Mouse (Mus musculus) retina, embryonic 14.5 days (tissue): ENCODE measurements around the gene Sapcd1.

Experiments used
- DNase-seq: peaks from one replicate; pipeline ENCODE4 v3.0.0-alpha.2; 2015; ENCODE audit warnings: low spot score

Gene Sapcd1

DNA sequence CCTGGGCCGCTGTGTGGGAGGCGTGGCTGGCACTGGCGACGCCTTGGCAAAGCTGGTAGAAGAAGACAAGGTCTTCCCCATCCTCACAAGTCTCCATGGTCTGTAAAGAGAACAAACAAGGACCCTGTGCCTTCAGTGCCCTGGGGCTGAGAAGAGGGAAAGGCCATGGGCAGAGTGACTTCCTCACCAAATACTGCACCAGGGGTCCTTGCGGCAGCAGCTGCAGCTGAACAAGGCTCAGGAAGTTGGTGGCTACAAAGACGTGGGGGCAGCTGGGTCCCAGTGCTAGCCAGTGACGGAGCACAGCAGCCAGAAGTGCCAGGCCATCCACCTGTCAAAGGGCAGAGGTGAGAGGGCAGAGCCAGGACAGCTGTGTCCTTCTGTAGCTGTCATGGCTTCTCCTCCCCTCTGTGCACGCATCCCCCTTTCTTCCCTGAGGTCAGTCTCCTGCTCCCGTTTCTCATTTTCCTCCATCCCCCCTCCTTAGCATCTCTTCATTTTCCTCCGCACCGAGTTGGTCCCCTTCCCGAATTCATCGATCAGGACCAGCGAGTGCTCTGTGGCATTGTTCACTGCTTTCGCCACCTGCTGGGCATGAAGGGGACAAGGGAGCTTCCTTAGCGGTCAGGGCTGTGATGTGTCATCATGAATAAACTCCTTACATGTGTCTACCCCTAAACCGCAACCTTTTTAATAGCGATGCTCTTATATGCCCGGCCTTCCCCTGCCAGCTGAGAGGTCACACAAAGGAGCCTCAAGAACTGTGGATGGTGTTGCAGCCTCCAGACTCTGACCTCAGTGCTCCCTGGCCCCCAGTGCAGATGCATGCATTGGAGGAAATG, 2.1 kb upstream of the Sapcd1 start:
- peak; percentile 67 for DNase-seq

DNA sequence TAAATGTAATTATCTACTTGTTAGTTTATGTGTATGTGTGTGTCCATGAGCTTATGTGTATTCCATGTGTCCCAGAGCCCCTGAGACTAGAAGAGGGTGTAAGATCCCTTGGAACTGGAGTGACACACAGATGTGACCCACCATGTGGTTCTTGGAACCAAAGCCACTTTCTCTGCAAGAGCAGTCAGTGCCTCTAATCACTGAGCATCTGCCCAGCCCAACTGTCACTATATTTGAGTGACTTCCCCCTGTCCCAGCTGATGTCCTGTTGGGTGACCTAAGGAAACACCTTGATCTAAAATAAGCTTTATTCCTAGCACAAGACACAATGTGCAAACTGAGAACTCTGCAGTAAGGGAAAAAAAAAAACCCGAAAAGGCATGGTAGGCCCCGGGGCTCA, 499 bp upstream of the Sapcd1 start:
- no peak for DNase-seq

DNA sequence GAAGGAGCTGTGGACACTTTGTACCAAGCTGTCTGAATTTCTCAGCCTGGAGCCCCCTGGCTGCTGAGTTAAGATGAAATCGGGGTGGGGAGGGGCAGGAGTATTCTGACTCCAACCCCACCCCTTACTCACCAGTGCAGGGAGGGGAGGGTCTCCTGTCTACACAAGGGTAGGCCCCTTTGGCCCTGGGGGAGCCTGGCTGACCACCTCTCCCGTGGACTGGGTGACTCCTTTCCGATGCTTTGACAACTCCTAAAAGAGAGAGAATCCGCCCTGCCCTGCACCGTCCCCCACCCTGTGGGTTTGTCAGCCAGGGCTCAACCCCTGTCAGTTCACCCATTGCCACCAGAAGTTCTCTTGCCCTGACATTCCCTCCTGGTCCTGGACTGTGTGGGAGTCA, 1.6 kb downstream of the Sapcd1 start:
- DNase-seq, result no peak

DNA sequence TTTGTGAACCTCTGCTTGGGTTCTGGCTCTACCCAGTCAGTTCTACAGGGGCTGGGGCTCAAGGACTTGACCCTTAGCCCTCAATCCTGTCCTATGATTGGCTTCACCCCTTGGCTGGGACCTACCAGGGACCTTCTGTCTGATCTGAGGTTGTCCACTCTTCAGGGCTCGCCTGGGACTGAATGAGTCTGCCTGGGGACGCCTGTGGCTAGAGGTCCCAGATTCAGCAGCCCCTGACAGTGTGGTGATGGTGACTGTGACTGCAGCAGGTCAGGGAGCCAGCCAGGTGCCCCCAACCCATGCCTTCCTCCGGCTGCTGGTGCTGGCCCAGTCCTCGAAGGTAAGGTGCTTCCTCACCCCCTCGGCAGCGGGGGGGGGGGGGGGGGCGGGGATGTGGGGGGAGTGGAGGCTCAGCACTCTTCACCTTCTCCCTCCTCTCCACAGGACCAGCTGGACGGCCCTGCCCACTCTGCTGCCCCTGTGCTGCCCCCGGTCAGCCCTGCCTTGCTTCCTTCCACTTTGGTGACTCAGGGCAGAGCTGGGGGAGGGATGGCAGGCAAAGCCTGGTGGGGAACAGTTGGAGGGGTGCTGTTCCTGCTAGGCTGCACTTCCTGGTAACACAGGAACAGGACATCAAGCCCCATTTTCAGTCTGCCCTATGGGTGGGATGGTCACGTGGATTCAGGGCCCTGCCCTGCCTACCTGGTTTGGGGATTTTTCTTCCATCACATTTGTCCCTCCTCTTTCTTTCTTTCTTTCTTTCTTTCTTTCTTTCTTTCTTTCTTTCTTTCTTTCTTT, 2.9 kb downstream of the Sapcd1 start:
- DNase-seq, result no peak

DNA sequence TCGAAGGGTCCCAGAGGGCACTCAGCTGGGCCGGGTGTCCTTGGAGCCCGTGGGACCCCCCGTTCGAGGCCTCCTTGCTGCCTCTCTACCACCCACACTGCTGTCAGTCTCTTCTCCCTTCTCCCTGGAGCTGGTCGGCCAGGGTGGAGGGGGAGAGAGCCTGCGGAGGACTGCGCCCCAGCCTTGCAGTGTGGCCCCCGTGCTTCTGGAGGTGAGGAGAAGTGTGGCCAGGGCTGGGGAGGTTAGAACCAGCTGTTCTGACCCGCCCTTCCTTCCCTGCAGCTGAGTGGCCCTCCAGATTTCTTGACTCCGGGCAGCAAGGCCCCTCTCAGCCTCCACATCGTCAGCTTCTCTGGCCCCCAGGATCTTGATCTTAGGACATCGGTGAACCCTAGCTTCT, 3.6 kb downstream of the Sapcd1 start:
- no peak for DNase-seq

DNA sequence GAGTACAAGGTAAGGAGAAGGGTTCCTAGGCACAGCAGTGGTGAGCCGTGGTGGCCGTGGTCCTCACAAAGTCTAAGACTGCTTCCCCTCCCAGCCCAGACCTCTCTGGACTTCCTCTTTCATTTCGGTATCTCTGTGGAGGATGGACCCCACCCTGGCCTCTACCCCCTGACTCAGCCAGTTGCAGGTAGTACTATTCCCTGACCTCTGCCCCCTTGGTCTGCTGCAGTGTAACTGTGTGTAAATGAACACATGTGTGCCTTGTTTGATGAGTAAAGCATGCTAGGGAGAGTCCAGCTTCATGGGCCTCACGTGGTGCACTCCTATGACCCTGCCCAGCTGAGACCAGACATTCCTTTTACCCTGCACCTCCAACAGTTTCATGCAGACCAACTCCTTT, 4.1 kb downstream of the Sapcd1 start:
- no peak for DNase-seq

DNA sequence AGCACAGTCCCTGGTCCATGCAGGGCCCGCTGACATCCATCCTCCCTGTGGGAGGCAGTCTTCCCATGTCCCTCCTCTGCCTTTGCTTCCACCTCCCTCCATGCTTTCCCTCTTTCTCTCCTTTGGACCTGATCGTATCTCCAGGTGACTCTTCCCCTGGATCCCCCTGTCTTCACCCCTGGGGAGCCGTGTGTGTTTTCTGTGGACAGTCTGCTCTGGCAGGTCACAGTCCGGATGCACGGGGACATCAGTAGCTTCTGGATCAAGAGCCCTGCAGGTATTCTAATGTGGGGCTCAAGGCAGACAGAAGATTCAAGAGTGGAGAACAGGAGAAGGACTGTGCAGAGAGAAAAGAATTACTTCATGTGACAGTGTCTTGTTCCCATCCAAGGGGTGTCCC, 4.6 kb downstream of the Sapcd1 start:
- no peak for DNase-seq

DNA sequence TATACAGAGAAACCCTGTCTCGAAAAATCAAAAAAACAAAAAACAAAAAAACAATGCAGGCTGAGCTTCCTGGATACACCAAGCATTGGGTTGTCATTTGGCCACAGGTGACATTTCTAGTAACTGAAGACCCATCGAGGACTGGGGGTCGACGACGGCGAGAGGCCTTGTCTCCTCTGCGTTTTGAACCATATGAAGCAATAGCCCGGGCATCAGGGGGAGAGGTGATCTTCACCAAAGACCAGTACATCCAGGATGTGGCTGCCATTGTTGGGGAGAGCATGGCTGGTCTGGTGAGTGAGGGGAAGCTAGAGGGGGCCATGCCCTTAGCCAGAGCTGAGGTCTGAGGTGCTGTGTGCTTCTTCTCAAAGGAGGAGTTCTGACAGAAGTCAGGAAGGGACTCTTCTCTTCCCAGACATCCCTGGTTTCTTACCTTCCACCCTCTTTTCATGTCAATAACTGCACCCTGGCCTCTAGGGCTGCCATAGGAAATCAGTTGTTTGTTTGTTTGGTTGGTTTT, 5.2 kb downstream of the Sapcd1 start:
- no peak for DNase-seq

DNA sequence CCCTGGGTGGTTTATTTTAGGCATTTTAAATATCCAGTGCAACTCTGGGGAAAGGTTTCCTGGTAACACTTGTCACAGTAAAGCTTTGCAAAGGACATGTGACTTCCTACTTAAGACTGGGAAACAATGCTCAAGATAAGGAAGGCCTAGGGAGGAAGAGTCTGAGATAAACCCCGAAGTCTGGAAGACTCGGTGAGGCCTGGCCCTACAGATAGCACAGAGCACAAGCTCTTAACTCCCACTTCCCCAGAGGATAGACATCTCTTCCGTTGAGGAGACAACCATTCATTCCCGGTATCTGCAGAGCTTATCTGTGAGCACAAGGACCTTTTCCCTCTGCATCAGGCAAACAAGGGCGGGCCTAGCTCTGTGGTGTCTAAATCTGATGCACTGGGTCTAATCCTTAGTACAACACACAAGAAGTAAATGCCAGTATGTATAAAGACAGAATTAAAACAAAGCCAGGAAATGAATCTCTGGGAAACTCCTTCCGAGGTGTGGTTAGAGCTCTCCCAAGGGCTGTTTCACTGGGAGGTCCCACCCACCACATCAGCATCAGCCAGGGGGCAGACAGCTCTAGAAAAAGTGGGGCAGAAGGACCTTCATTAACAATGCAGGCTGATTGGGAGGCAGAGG, 5.9 kb downstream of the Sapcd1 start:
- DNase-seq, result no peak

DNA sequence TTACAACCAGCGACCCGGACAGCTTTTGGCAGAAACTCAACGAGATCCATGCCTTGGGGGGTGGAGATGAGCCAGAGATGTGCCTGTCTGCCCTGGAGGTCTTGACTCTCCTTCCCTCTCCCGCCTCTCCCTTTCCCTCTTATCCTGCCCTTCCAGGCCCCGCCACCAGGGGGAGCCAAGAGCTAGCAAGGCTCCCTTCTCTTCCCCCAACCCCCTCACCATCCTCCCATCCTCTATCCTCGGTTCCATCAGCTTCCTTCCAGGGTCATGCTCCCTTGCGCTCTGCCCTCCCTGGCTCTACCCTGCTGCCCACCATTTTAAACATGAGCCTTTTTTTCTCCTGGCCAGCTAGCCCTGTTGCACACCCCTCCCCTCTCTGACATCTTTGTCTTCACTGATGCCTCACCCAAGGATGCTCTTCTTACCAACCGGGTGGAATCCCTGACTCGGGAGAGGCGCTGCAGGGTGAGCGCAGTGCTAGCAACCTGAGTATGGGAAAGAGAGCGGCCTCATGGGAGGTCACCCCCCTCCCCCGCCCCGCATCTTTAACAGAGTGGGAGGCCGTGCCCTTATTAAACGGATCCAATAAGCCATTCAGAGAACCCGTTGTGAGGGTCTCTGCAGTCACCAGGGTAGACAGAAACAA, 6.5 kb downstream of the Sapcd1 start:
- DNase-seq, result peak; percentile 95

DNA sequence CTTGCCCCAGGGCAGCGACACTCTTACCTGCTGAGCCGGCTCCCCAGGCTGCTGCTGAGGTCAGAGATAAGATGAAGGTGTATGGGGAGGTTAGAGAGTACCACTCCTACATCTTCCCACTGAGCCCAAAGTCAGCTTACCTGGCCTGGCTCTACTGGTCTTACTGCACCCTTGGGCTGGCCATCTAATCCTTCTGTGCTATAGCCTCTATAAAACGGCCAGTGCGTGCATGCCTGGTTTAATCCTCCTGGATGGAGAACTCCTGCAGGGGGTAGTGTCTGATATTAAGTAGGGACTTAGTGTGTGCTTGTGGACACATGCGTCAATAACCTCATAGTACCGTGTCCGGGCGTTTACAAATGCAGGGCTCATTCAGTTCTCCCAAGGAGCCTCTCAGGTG, 7.3 kb downstream of the Sapcd1 start:
- DNase-seq, result no peak

DNA sequence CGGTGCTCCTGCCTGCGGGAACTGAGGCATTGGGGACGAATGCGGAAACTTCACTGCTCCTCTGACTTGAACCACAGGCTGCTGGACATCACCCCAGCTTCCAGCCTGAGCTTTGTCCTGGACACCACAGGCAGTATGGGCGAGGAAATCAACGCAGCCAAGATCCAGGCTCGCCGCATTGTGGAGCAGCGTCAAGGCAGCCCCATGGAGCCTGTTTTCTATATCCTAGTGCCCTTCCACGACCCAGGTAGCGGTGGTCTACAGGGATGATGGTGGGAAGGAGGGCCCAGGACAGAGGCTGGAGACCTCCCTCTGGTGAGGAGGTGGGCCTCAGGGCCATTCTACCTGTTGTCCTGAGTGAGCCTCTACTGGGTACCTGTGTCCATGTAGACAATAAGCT, 7.9 kb downstream of the Sapcd1 start:
- no peak for DNase-seq

DNA sequence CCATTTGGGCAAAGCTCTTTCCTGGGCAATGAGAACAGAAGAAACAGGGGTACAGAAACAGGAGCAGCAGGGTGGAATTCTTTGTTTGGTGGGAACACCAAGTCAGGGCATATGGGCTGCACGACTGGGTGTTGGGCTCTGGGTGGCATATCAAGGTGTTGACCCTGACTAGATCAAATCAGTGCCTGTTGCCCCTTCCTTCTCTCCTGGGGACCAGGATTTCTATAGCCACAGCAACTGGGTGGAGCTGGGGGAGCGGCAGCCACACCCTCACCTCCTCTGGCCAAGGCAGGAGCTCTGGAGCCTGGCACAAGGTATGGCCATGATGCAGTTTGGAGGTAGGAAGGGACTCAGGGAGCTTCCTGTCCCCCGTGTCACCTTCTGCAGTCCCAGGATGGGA, 9.6 kb downstream of the Sapcd1 start:
- no peak for DNase-seq

DNA sequence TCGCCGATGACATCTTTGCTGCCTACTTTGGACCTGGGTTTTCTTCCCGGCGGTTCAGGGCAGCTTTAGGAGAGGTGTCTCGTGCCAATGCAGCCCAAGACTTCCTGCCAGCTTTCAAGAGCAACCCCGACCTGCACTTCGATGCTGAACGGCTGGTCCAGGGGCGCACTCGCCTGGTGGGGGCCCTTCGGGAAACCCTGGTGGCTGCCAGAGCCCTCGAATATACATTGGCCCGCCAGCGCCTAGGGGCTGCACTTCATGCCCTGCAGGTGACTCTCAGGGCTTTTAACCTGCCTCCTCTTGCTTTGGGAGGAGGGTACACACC, 10.1 kb downstream of the Sapcd1 start:
- no peak for DNase-seq

DNA sequence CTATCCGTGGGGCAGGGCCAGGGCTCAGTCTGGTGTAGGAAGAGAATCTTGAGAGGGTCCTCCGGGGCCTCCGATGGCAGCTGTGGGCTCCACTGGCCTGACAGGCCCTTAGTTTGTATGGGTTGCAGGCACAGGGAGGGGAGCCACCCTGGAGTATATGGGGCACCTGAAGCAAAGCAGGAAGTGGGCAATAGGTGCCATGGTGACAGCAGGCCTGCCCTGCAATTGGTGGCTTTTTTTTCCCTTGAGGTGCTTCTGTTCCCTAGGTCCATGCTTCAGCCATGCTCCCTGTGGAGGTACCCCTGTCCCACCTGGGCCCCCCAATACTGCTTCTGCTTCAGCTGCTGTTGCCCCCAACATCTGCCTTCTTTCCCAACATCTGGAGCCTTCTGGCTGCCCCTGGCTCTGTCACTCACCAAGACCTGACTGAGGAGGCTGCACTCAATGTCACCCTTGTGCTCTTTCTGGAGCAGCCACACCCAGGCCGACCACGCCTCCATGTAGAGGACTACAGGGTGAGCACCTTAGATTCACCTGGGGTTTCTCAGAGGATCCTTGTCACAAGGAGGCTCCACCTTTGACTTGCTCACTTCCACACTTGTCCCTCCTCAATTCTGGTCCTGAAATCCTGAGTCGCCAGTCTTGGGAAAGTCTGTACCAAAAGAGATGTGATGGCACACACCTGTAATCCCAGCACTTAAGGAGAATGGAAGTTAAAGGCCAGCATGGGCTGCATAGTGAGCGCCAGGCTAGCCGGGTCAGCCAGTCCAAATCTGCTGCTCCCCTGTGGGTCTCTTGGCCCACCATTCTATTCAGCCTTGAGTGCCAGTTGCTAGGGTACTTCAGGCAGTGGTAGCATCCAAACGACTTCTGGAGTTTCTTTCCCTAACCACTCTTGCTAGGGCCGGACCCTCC, 10.8 kb downstream of the Sapcd1 start:
- DNase-seq, result no peak

DNA sequence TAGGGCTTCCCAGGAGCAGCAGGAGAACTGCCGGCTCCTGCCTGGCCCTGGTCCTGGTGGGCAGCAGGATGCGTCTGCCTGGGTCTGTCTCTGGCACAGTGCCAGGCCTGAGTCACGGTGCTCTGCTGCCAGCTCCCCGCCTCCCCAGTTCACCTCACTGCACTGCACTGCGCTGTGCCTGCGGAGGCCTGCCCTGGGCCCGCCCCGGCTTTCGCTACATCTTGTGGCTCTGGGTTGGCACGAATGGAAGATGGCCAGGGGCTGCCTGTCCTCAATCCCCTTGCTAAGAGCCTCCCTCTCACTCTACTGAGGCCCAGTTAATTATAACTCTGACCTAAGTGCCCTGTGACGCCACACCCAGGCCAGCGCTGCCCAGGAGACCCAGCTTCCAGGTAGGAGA, 11.4 kb downstream of the Sapcd1 start, which contains the start of gene Vwa7:
Vwa7 (plus strand) TSS at position 204 of the 400 bp plus-strand sequence.
- no peak for DNase-seq

DNA sequence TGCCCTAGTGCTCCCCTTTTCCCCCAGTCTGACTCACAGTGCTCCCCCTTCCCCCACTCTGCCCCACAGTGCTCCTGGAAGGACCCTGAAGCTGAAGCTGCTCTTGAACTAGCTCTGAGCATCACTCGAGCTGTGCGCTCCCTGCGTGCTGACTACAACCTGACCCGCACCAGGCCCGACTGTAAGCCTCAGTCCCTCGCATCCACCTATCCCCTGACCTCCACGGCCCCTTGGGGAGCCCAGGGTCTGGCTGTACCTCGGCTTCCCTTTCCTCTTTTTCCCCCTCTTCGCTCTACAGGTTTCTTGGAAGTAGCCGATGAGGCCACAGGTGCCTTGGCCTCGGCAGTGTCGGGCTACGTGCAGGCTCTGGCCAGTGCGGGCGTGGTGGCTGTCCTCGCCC, 12.5 kb downstream of the Sapcd1 start:
- no peak for DNase-seq

DNA sequence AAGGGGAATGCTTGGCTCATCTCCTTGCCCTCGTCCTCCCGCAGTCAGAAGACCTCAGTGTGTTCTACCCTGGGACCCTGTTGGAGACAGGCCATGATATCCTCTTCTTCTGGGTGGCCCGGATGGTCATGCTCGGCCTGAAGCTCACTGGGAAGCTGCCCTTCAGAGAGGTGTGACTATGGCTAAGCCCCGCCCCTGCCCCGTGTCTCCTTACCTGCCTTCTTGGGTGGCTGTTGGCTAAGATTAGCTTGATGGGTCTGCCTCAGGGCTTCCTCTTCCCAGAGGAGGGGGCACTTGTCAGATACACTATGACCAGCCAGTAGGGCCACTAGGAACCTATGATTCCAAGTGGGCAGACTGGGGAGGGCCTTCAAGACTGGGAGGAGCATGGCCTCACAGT, 14.6 kb downstream of the Sapcd1 start:
- DNase-seq, result no peak

DNA sequence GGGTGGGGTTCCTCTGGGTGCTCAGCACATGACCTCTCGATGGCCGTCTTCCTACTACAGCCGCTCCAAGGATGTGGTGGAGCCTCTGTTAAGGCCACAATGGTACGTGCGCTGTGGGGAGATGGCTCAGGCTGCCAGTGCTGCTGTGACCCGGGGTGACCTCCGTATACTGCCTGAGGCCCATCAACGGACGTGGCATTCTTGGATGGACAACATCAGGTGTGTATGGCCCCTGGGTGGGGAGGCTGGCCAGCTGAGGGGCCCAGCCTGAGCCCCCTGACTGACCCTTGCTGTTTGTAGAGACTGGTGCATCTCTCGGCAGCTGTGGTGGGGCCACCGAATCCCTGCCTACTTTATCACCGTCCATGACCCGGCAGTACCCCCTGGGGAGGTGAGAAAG, 15.4 kb downstream of the Sapcd1 start:
- no peak for DNase-seq

DNA sequence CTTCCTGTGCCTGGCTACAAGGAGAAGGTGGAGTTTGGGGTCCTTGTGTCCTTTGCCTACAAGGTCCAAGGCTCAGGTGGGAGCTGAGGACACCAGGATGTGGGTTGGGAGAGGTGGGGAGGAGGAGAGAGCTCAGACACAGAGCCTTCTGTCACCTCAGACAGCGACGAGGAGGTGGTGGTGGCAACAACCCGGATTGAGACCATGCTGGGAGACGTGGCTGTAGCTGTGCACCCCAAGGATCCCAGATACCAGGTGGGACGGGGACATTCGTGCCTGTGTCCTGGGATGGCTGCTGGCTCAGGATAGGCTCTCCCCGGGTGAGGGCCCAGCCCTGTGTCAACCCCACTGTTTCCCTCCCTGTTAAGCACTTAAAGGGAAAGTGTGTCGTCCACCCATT, 16.4 kb downstream of the Sapcd1 start:
- DNase-seq, result no peak

DNA sequence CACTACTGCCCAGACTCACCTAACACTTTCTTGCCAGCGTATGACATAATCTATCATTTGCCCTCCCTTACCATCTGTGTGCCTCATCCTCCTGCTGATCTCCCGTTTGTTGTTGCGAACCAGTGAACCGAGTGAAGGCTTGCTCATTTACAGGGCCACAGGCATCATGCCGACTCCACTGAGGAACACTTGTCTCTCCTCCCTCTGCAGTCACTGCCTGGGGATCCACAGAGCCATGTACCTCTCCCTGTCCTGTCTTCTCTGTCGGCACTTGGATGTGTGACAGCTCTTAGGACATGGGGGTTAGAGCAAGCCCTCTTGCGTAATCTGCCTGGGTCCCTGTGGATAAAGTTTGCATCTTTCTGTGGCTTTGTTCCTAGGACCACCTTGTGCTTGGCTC, 18.2 kb downstream of the Sapcd1 start:
- DNase-seq, result no peak
